Mouse (Mus musculus) brain, embryonic 14.5 days (tissue): ENCODE measurements at regions not wholly inside any gene's neighbourhood (a gene's known extent, or its start where the extent isn't known, plus 50 kb on each side); places are given as distances from the start of the nearest gene placed in this dataset.

Experiments
- CTCF ChIP-seq: fragments of 200-500 bp; IDR thresholded peaks from 2 replicates; pipeline ENCODE4 v1.5.1; 2012; ENCODE audit warnings: inconsistent platforms, mild to moderate bottlenecking, moderate library complexity, borderline replicate concordance; ENCODE audit not compliant: insufficient read depth, insufficient read length; ENCODE audit errors: extremely low read depth
- POLR2A ChIP-seq: fragments of 200-500 bp; IDR thresholded peaks from 2 replicates; pipeline ENCODE4 v1.6.1; 2012; ENCODE audit warnings: mild to moderate bottlenecking, inconsistent platforms, borderline replicate concordance; ENCODE audit not compliant: poor library complexity, insufficient read depth, insufficient read length, severe bottlenecking; ENCODE audit errors: extremely low read depth

DNA sequence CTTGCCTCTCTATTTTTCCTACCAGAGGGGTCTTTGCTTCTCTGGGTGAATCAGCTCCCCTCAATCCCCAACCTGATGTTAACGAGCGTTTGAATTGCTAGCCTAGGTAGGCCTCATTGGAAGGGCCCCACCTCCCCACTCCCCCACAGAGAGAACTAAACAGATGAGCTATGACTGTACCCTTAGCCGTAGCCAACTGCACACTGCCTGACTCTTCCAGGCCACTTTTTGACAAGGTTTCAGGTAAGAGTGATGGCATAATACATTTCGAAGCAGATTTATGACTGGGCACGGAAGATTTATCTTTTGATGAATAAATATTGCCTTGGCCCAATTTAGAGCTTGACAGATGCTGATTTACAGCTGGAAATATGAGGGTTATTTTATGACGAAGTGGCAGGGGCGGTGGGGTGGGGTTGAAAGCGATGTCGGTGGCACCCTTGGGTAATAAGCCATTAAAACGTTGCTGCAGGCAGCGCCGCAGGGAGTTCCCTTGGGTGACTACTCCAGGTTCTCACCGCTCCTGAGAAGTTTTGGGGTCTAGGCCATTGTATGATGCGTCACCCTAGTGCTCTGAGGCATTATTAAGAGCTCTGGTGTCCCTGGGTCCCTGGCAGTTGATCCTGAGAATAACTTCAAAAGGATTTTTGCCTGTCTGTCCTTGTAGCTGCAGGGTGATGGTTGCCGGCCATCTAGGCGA is 159.7 kb upstream of the Mrps10 start:
- TF ChIP-seq CTCF = no peak
- no peak for TF ChIP-seq POLR2A
